Mouse (Mus musculus) embryonic facial prominence, embryonic 14.5 days (tissue): ENCODE measurements at regions not wholly inside any gene's neighbourhood (a gene's known extent, or its start where the extent isn't known, plus 50 kb on each side); places are given as distances from the start of the nearest gene placed in this dataset.
"Not testable (repeated sequence)": the region's sequence is repeated elsewhere in the genome, so short reads cannot be mapped to it uniquely, and the experiment has no call there.

Experiments used
- ATAC-seq: fragments of 200-750 bp; cut with Nextera tagmentation; 2 replicates; pipeline ENCODE4 v1.8.0; 2017; ENCODE audit warnings: low read depth, moderate number of reproducible peaks, moderate TSS enrichment
- DNase-seq: peaks from one replicate; pipeline ENCODE4 v3.0.0-alpha.2; 2015; ENCODE audit warnings: low spot score
- H3K27ac ChIP-seq: fragments of 300-500 bp; sonication (generic); replicated peaks from 2 replicates; pipeline ENCODE4 v1.5.1; 2014; ENCODE audit warnings: low read depth, mild to moderate bottlenecking, low read length, moderate library complexity
- H3K27me3 ChIP-seq: fragments of 300-500 bp; sonication (generic); replicated peaks from 2 replicates; pipeline ENCODE4 v1.6.1; 2014; ENCODE audit warnings: low read length; ENCODE audit not compliant: control insufficient read depth, insufficient read depth
- H3K36me3 ChIP-seq: fragments of 300-500 bp; sonication (generic); 2 replicates; pipeline ENCODE4 v1.6.1; 2014; ENCODE audit warnings: low read length, mixed read lengths; ENCODE audit not compliant: control insufficient read depth, insufficient read depth
- H3K4me1 ChIP-seq: fragments of 300-500 bp; sonication (generic); 2 replicates; pipeline ENCODE4 v1.6.1; 2014; ENCODE audit warnings: antibody characterized with exemption, low read length; ENCODE audit not compliant: control insufficient read depth, insufficient read depth
- H3K4me2 ChIP-seq: fragments of 300-500 bp; sonication (generic); 2 replicates; pipeline ENCODE4 v1.6.1; 2014; ENCODE audit warnings: low read depth, mild to moderate bottlenecking, low read length, moderate library complexity, mixed read lengths
- H3K4me3 ChIP-seq: fragments of 300-500 bp; sonication (generic); 2 replicates; pipeline ENCODE4 v1.5.1; 2014; ENCODE audit warnings: low read depth, mild to moderate bottlenecking, low read length
- H3K9ac ChIP-seq: fragments of 300-500 bp; sonication (generic); 2 replicates; pipeline ENCODE4 v1.6.1; 2014; ENCODE audit warnings: low read depth, mild to moderate bottlenecking, low read length, moderate library complexity, mixed read lengths
- H3K9me3 ChIP-seq: fragments of 300-500 bp; sonication (generic); 2 replicates; pipeline ENCODE4 v1.6.1; 2016; ENCODE audit warnings: low read length; ENCODE audit not compliant: control insufficient read depth
- WGBS: fragments of 180-500 bp; shearing (Covaris S2); extraction: QIAGEN DNeasy Blood & Tissue Kit; methylation state at CpG from one replicate; pipeline ENCODE4 v1.1.7; 2014; 5-methylcytosine and 5-hydroxymethylcytosine counted together

DNA sequence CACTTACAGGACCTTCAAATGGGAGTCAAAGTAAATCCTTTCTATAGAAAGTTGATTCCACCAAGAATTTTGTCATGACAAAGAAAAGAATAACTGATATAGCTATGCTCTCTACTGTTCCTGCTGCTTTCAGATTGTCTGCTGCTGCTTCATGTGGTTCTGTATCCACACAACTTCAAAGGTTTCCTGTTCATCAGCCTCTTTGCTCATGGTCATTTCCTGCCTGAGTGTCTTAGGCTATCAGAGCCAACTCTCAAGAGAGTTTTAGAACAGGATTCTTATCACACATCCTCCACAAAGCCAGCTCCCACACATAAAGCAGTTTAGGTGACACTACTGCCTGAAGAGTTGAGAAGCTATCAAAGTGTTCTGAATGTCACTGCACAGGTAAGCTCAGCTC, 296.7 kb downstream of the Nek10 start:
- no peak for ATAC-seq
- no peak for DNase-seq

DNA sequence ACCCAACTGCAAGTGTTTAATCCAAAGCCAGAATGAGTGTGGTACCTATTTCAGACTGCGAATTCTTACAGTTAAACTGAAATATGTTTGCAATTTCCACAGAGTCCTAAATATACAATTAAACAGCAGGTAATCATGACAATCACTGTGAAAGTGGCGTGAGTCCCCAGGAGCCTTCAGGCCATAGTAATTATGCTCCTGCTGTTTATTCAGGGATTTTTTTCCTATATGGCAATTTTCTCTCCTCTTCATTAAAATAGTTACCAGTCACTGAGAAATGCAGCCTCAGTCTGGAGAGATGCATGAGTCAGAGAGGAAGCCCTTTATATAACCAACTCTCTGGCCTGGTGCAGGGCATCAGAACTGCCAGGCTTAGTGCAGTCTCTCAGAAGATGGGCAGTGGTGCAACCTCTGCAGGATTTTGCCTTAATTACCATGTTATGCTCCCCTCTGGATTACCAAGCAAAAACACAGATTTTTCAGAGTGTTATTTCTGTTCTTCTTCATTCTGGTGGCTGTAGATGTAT, 304.6 kb downstream of the Nek10 start:
- DNase-seq, result no peak
- Histone ChIP-seq H3K9ac (no peak overlapping the region), H3K36me3 (no peaks in the 10 kb centered on the region), H3K4me1 (no peaks in the 10 kb centered on the region), H3K9me3 (no peaks in the 10 kb centered on the region), H3K27me3 (no peaks in the 10 kb centered on the region), H3K27ac (no peak overlapping the region), H3K4me2 (no peak overlapping the region), H3K4me3 (no peak overlapping the region)
- no peak for ATAC-seq
- WGBS, result 42% methylated on average over 2 of the region's 2 CpGs

More for the DNA sequence above, 296.7 kb downstream of the Nek10 start:
- Histone ChIP-seq H3K9me3 (no peaks in the 10 kb centered on the region), H3K4me2 (no peak overlapping the region), H3K27ac (no peak overlapping the region), H3K27me3 (no peaks in the 10 kb centered on the region), H3K36me3 (no peaks in the 10 kb centered on the region), H3K9ac (no peak overlapping the region), H3K4me1 (no peaks in the 10 kb centered on the region), H3K4me3 (no peak overlapping the region)

DNA sequence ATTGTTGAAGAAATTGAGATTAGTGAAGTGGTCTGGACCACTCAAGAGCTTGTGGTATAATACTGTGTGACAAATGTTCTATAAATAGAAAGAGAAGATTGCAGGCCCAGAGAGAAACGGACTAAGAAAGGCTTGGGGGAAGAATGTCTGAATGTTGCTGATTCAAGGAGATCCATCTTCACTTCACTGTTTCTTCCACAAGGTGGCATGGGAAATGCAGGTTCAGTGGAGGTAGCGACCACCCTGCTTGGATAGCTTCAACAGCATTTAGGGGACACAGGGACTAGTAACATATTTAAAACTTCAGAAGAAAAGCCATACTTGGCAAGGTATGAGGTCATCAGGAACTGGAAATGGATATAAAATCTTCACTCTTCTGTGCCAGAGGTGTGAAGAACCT, 316.5 kb downstream of the Nek10 start:
- no peaks in the 10 kb centered on the region for H3K36me3 ChIP-seq
- no peaks in the 10 kb centered on the region for H3K9me3 ChIP-seq
- H3K9ac ChIP-seq, result no peak overlapping the region
- ATAC-seq (no peak), DNase-seq (no peak)
- no peak overlapping the region for H3K4me2 ChIP-seq
- no peak overlapping the region for H3K27ac ChIP-seq
- 54% methylated on average over 2 of the region's 2 CpGs for WGBS
- H3K4me1 ChIP-seq, result no peaks in the 10 kb centered on the region
- no peaks in the 10 kb centered on the region for H3K27me3 ChIP-seq
- no peak overlapping the region for H3K4me3 ChIP-seq

DNA sequence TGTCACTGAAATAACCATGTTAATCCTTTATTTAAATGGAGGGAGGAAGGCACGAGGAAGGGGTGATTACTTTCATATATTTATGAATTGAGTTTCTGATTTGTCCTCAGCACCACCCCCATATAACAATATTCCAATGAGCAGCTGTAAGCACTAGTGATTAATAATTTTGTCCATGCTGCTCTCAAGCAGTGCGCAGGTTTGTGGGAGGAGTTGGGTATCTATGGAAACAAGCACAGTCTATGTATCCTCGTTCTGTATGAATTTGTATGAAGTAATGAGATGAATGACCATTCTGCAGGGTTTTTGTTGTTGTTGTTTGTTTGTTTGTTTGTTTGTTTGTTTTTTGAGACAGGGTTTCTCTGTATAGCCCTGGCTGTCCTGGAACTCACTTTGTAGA, 310.6 kb downstream of the Lrrc3b start:
- no peak overlapping the region for H3K4me2 ChIP-seq
- H3K9me3 ChIP-seq, result no peaks in the 10 kb centered on the region
- H3K27me3 ChIP-seq, result no peaks in the 10 kb centered on the region
- 80% methylated on average over 3 of the region's 3 CpGs for WGBS
- H3K4me3 ChIP-seq, result no peak overlapping the region
- no peaks in the 10 kb centered on the region for H3K36me3 ChIP-seq
- no peak for DNase-seq
- no peak for ATAC-seq
- H3K4me1 ChIP-seq, result no peaks in the 10 kb centered on the region
- no peak overlapping the region for H3K27ac ChIP-seq
- no peak overlapping the region for H3K9ac ChIP-seq

DNA sequence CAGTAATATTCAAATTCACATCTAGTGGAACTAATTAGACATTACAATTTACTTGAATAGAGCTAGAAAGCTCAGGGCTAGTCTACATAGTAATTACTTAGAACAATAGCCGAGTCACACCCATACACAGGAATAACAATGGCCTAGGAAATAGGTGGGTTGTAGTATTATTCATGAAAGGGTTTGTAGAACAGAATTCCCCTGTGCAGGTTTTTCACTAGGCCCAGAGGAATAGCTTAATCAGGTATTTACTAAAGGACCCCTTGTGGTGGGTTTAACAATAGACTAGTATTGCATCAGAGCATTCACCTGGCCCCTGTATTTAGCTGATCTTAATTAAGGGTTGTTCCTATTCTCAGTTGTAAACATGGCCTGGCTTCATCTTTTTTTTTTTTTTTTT, 297.9 kb downstream of the Lrrc3b start:
- H3K27me3 ChIP-seq, H3K4me1 ChIP-seq, ATAC-seq, H3K27ac ChIP-seq, H3K4me3 ChIP-seq, H3K9me3 ChIP-seq, H3K9ac ChIP-seq, DNase-seq, H3K36me3 ChIP-seq, H3K4me2 ChIP-seq: not testable (repeated sequence)
- WGBS, result 90% methylated on average over 1 of the region's 1 CpGs

DNA sequence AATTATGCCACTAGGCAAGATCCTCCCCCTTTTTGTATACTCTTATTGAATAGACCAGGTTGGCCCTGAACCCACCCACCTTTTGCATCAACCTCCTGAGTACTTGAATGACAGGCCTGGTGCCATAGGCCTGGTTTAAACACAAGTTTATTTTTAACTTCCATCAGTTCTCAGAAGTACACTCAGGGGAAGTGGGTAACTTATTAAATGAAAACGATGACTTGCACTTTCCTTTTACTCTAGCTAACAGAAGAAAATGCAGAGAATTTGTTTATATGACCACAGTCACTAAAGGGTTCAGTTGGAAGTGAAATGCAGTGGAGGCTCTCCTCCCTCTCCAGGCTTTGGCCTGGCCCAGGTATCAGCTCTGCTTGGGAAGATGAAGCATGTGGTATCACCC, 295.9 kb downstream of the Lrrc3b start:
- Histone ChIP-seq H3K9ac (no peak overlapping the region), H3K9me3 (no peaks in the 10 kb centered on the region), H3K4me2 (no peak overlapping the region), H3K27ac (no peak overlapping the region), H3K4me1 (no peaks in the 10 kb centered on the region), H3K36me3 (no peaks in the 10 kb centered on the region), H3K4me3 (no peak overlapping the region), H3K27me3 (no peaks in the 10 kb centered on the region)
- DNase-seq (no peak), ATAC-seq (no peak)
- WGBS, result 73% methylated on average over 1 of the region's 1 CpGs

DNA sequence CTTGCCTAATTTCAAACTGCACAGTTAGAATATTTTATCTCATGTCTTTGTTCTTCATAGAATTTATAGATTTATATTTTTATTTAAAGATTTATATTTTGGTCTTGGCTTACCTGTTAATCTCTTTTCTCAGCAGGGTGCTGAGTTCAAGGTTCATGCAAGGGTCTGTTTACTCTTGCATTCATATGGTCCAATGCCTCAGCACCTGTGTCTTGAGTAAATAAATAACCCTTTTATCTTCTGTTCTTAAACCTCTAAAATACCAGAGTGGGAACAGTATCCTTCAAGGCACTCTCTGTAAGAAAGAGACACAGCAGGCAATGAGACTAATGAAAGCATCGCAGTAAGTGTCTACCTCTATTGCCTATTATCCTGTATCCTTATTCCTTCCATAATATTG, 290.3 kb downstream of the Lrrc3b start:
- H3K36me3 ChIP-seq, result no peaks in the 10 kb centered on the region
- no peak for ATAC-seq
- H3K9me3 ChIP-seq, result no peaks in the 10 kb centered on the region
- WGBS, result 90% methylated on average over 1 of the region's 1 CpGs
- no peak overlapping the region for H3K4me2 ChIP-seq
- no peak overlapping the region for H3K27ac ChIP-seq
- H3K27me3 ChIP-seq, result no peaks in the 10 kb centered on the region
- DNase-seq, result no peak
- no peak overlapping the region for H3K9ac ChIP-seq
- H3K4me1 ChIP-seq, result no peaks in the 10 kb centered on the region
- no peak overlapping the region for H3K4me3 ChIP-seq
